Mouse (Mus musculus): ENCODE measurements at regions not wholly inside any gene's neighbourhood (a gene's known extent, or its start where the extent isn't known, plus 50 kb on each side); places are given as distances from the start of the nearest gene placed in this dataset.

DNA sequence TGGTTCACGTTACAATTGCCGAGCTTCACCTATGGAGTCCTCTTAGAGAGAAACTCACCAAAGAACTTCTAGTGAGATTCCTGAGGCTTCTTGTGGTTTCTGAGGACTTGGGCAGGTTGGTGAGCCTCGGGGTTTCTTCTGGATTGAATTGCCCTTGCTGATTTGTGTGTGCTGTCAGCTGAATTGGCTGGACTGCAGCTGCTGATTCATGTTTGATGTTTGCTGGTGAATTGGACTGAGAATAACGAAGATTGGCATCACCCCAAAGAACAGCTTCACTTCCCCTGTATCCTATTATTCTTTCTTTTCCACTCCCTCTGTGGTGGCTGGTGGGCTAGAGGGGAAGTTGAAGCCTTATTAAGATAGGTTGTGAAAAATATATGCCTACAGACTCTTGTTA is 158.4 kb downstream of the Syk start:
- TF ChIP-seq CTCF (IDR thresholded peaks at IDR 0.05; ENCODE audit: control insufficient read depth, insufficient read depth, insufficient replicate concordance, low read depth, low read length) (no peak), POLR2A (IDR thresholded peaks at IDR 0.05; ENCODE audit: control insufficient read depth, low read depth, low read length) (no peak)
